Mouse (Mus musculus): ENCODE data around the gene Hcrt. TPM values are rescaled to one million over a fixed set of nuclear protein-coding genes. Genes with fewer than 3 reads are reported as not detected.

The Hcrt gene
- total RNA-seq, 2 experiments from 2014 or later, result not detected

- intact Hi-C loops (cut with DNase I), result no loop called here
- peak; percentile 73 for DNase-seq (ENCODE audit: low spot score)
These were observed 8.1 kb upstream of the Hcrt start, which contains the start of gene Ghdc for GRCm38 (mm10) chr11:100770646-100771408. Ghdc (minus strand) TSS chr11:100770957.

GRCm38 (mm10) chr11:100769980-100770379, 7.2 kb upstream of the Hcrt start:
- DNase-seq (ENCODE audit: low spot score), result no peak
- intact Hi-C loops (cut with DNase I), result no loop called here

GRCm38 (mm10) chr11:100767871-100768270, 5.1 kb upstream of the Hcrt start:
- intact Hi-C loops (cut with DNase I), result no loop called here

GRCm38 (mm10) chr11:100766726-100767125, 4.0 kb upstream of the Hcrt start:
- intact Hi-C loops (cut with DNase I), result no loop called here
- no peak for DNase-seq (ENCODE audit: low spot score)

More at GRCm38 (mm10) chr11:100767871-100768270, 5.1 kb upstream of the Hcrt start:
- DNase-seq (ENCODE audit: low spot score), result no peak

- intact Hi-C loops (cut with DNase I), result loop anchor here (1.0 to 5.0 kb wide), 3 partner anchors 15 to 189 kb away; partner anchors contain the start of gene Cnp
- peak; percentile 73 for DNase-seq (ENCODE audit: low spot score)
These were observed 1.1 kb downstream of the Hcrt start for GRCm38 (mm10) chr11:100761547-100762045.

GRCm38 (mm10) chr11:100759611-100760233, 3.0 kb downstream of the Hcrt start, which contains the start of gene Kcnh4:
Kcnh4 (minus strand) TSS chr11:100759942.
- intact Hi-C loops (cut with DNase I), result loop anchor here (5.0 kb wide), 1 partner anchor 187 kb away; the partner anchor contains the start of gene Cnp
- no peak for DNase-seq (ENCODE audit: low spot score)

GRCm38 (mm10) chr11:100758707-100759610, 3.8 kb downstream of the Hcrt start:
- intact Hi-C loops (cut with DNase I), result no loop called here
- DNase-seq (ENCODE audit: low spot score), result no peak

- DNase-seq (ENCODE audit: low spot score), result no peak
- intact Hi-C loops (cut with DNase I), result no loop called here
These were observed 5.2 kb downstream of the Hcrt start for GRCm38 (mm10) chr11:100757566-100757965.

GRCm38 (mm10) chr11:100756476-100756875, 6.3 kb downstream of the Hcrt start:
- intact Hi-C loops (cut with DNase I), result no loop called here
- no peak for DNase-seq (ENCODE audit: low spot score)

- no peak for DNase-seq (ENCODE audit: low spot score)
- intact Hi-C loops (cut with DNase I), result no loop called here
These were observed 8.1 kb downstream of the Hcrt start for GRCm38 (mm10) chr11:100754693-100755057.

- intact Hi-C loops (cut with DNase I), result no loop called here
- DNase-seq (ENCODE audit: low spot score), result no peak
These were observed 8.6 kb downstream of the Hcrt start for GRCm38 (mm10) chr11:100754021-100754692.

- no peak for DNase-seq (ENCODE audit: low spot score)
These were observed 10.4 kb downstream of the Hcrt start for GRCm38 (mm10) chr11:100752294-100752693.

GRCm38 (mm10) chr11:100750127-100750526, 12.6 kb downstream of the Hcrt start:
- intact Hi-C loops (cut with DNase I), result no loop called here

More at GRCm38 (mm10) chr11:100752294-100752693, 10.4 kb downstream of the Hcrt start:
- intact Hi-C loops (cut with DNase I), result no loop called here

GRCm38 (mm10) chr11:100749469-100749868, 13.3 kb downstream of the Hcrt start:
- intact Hi-C loops (cut with DNase I), result loop anchor here (10.0 kb wide), 1 partner anchor 315 kb away; no protein-coding TSS in a partner anchor
- no peak for DNase-seq (ENCODE audit: low spot score)

More at GRCm38 (mm10) chr11:100750127-100750526, 12.6 kb downstream of the Hcrt start:
- no peak for DNase-seq (ENCODE audit: low spot score)

GRCm38 (mm10) chr11:100748620-100749019, 14.1 kb downstream of the Hcrt start:
- intact Hi-C loops (cut with DNase I), result loop anchor here (10.0 kb wide), 1 partner anchor 316 kb away; no protein-coding TSS in a partner anchor
- no peak for DNase-seq (ENCODE audit: low spot score)

- intact Hi-C loops (cut with DNase I), result loop anchor here (2.0 to 10.0 kb wide), 2 partner anchors 16 to 318 kb away; partner anchors contain the start of gene Hcrt
- DNase-seq (ENCODE audit: low spot score), result no peak
These were observed 15.6 kb downstream of the Hcrt start for GRCm38 (mm10) chr11:100747114-100747513.

GRCm38 (mm10) chr11:100746546-100746945, 16.2 kb downstream of the Hcrt start:
- intact Hi-C loops (cut with DNase I), result loop anchor here (2.0 to 10.0 kb wide), 2 partner anchors 16 to 318 kb away; partner anchors contain the start of gene Hcrt

GRCm38 (mm10) chr11:100745085-100745484, 17.6 kb downstream of the Hcrt start:
- no peak for DNase-seq (ENCODE audit: low spot score)
- intact Hi-C loops (cut with DNase I), result loop anchor here (10.0 kb wide), 1 partner anchor 320 kb away; no protein-coding TSS in a partner anchor

More at GRCm38 (mm10) chr11:100746546-100746945, 16.2 kb downstream of the Hcrt start:
- no peak for DNase-seq (ENCODE audit: low spot score)

- DNase-seq (ENCODE audit: low spot score), result no peak
- intact Hi-C loops (cut with DNase I), result loop anchor here (10.0 kb wide), 1 partner anchor 323 kb away; no protein-coding TSS in a partner anchor
These were observed 21.4 kb downstream of the Hcrt start for GRCm38 (mm10) chr11:100741348-100741747.
